Mouse (Mus musculus) G1E (cell line): ENCODE results near the gene Dock3. TPM values are rescaled to one million over a fixed set of nuclear protein-coding genes. Genes with fewer than 3 reads are reported as not detected.
"Not testable (repeated sequence)": the region's sequence is repeated elsewhere in the genome, so short reads cannot be mapped to it uniquely, and the experiment has no call there.

ENCODE experiments used
- ATAC-seq: 2 replicates; pipeline ENCODE4 v1.8.0; 2016; ENCODE audit warnings: mild to moderate bottlenecking; ENCODE audit not compliant: insufficient number of reproducible peaks, poor library complexity, low FRiP score, severe bottlenecking; ENCODE audit errors: extremely low read depth
- DNase-seq: peaks from one replicate; pipeline ENCODE4 v3.0.0; 2012; ENCODE audit warnings: low spot score
- H3K27me3 ChIP-seq: 2 replicates; pipeline ENCODE4 v1.6.1; 2012; ENCODE audit warnings: mild to moderate bottlenecking, low read length, inconsistent platforms; ENCODE audit not compliant: insufficient read depth
- H3K36me3 ChIP-seq: replicated peaks from 2 replicates; pipeline ENCODE3; 2012; ENCODE audit warnings: mild to moderate bottlenecking, inconsistent platforms
- H3K4me1 ChIP-seq: 2 replicates; pipeline ENCODE4 v1.6.1; 2012; ENCODE audit warnings: low read depth, low read length, inconsistent platforms, mixed read lengths; ENCODE audit not compliant: insufficient read depth
- H3K4me3 ChIP-seq: 2 replicates; pipeline ENCODE4 v1.5.1; 2012; ENCODE audit warnings: low read depth, mild to moderate bottlenecking, inconsistent platforms, low read length, moderate library complexity, mixed read lengths
- H3K9me3 ChIP-seq: replicated peaks from 2 replicates; pipeline ENCODE4 v1.6.1; 2012; ENCODE audit warnings: inconsistent platforms
- CTCF ChIP-seq: IDR thresholded peaks from 2 replicates; pipeline ENCODE4 v1.5.1; 2012; ENCODE audit warnings: low read depth, low read length, inconsistent platforms, mixed read lengths
- GATA1 ChIP-seq: IDR thresholded peaks from 2 replicates; pipeline ENCODE4 v1.6.1; 2012; ENCODE audit warnings: borderline replicate concordance, low read length, inconsistent platforms, mixed read lengths
- GATA2 ChIP-seq: IDR thresholded peaks from 2 replicates; pipeline ENCODE4 v1.6.1; 2012; ENCODE audit warnings: low read depth, low read length, inconsistent platforms, borderline replicate concordance
- POLR2AphosphoS5 ChIP-seq: IDR thresholded peaks from 2 replicates; pipeline ENCODE4 v1.6.1; 2012; ENCODE audit warnings: low read depth, low read length, inconsistent platforms; ENCODE audit not compliant: insufficient replicate concordance
- TAL1 ChIP-seq: conservative IDR thresholded peaks from 2 replicates; pipeline ENCODE4 v1.6.1; 2012; ENCODE audit warnings: low read depth, low read length, inconsistent platforms, mixed read lengths
- polyA plus RNA-seq: library from polyadenylated mRNA; stranded (reverse); fragments of >175 nt; gene quantifications from 2 replicates; pipeline ENCODE4 v1.2.3, GENCODE M21; 2012
- total RNA-seq, 2 experiments: library from RNA; stranded (forward) in 1 of 2; stranded (reverse) in 1 of 2; fragments of 200-1000 nt in 1 of 2; fragments of >200 nt in 1 of 2; fragmentation: Nextera tagmentation in 1 of 2; gene quantifications; 2 replicates each; pipeline ENCODE4 v1.2.3; 2014 to 2017

The Dock3 gene
- total and polyA plus RNA-seq, 3 experiments = 0.33 TPM; not detected in 2

DNA sequence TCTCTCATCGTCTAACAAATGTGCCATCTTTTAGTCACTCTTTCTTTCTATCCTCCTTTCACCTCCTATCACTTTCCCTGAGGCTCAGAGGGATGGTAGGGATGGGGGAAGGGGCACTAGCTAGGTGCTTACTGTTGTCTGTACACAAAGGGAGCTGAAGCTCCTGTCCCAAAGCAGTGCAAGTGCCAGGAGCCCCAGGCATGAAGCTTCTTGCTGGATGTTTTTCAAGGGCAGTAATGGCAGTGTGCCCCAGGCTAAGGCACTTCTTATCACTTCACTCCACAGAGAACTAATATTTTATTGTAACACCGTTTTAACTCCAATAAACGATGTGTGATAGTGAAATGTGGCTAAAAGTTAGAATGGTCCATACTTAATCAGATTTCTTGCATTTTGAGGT is 118.9 kb downstream of the Dock3 start:
- Histone ChIP-seq H3K27me3 (no peaks in the 10 kb centered on the region), H3K4me3 (no peak overlapping the region), H3K4me1 (no peaks in the 10 kb centered on the region), H3K36me3 (no peaks in the 10 kb centered on the region), H3K9me3 (no peaks in the 10 kb centered on the region)
- ATAC-seq = no peak
- DNase-seq = no peak
- TF ChIP-seq CTCF (no peak), GATA1 (no peak), TAL1 (no peak), POLR2AphosphoS5 (no peak), GATA2 (no peak)

GRCm38 (mm10) chr9:107112056-107112455 is 119.7 kb downstream of the Dock3 start:
- Histone ChIP-seq H3K9me3 (no peaks in the 10 kb centered on the region), H3K4me3 (no peak overlapping the region), H3K36me3 (no peaks in the 10 kb centered on the region), H3K4me1 (no peaks in the 10 kb centered on the region), H3K27me3 (no peaks in the 10 kb centered on the region)
- no peak for TF ChIP-seq GATA1
- no peak for TF ChIP-seq TAL1
- TF ChIP-seq GATA2 = no peak
- TF ChIP-seq POLR2AphosphoS5 = no peak
- TF ChIP-seq CTCF = no peak
- no peak for ATAC-seq
- no peak for DNase-seq

GRCm38 (mm10) chr9:107099487-107099886 is 132.2 kb downstream of the Dock3 start:
- no peak overlapping the region for H3K4me3 ChIP-seq
- H3K27me3 ChIP-seq = no peaks in the 10 kb centered on the region; the same call in 1 of the 2 replicates
- no peaks in the 10 kb centered on the region for H3K36me3 ChIP-seq
- H3K9me3 ChIP-seq = no peaks in the 10 kb centered on the region
- ATAC-seq = no peak
- TF ChIP-seq TAL1 (no peak), GATA2 (no peak), POLR2AphosphoS5 (no peak), GATA1 (no peak), CTCF (no peak)
- DNase-seq = no peak
- H3K4me1 ChIP-seq = no peaks in the 10 kb centered on the region

- H3K36me3 ChIP-seq, H3K4me1 ChIP-seq, H3K9me3 ChIP-seq, ATAC-seq, H3K27me3 ChIP-seq, H3K4me3 ChIP-seq, DNase-seq: not testable (repeated sequence)
Measured at GRCm38 (mm10) chr9:107089451-107089850, 142.3 kb downstream of the Dock3 start.

DNA sequence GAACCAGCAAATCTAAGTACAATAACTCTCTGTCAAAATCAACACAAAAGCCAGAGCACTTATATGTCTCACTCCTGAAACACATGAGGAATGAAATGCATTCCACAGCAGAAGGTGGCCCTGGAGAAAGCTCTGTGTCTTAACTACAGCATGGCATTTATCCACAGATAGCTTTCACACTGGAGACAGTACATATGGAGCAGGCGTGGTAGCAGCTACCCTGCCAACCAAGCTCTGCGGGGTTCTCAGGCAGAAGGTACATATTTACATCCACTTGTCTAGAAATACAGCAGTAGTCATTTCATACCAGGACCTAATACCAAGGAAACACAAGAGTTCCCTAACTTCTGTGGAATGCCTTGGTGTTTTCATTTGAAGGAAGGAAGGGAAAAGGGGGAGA is 144.2 kb downstream of the Dock3 start:
- DNase-seq (no peak), ATAC-seq (no peak)
- Histone ChIP-seq H3K4me3 (no peak overlapping the region), H3K36me3 (no peaks in the 10 kb centered on the region), H3K27me3 (peaks cover 6% of the 10 kb centered on the region; the same call in 1 of the 2 replicates), H3K9me3 (no peaks in the 10 kb centered on the region), H3K4me1 (no peaks in the 10 kb centered on the region)
- TF ChIP-seq GATA2 (no peak), POLR2AphosphoS5 (no peak), TAL1 (no peak), GATA1 (no peak), CTCF (no peak)

GRCm38 (mm10) chr9:107037947-107038346 is 193.8 kb downstream of the Dock3 start:
- Histone ChIP-seq H3K9me3 (no peaks in the 10 kb centered on the region), H3K4me3 (no peak overlapping the region), H3K27me3 (0 out of 2 replicates have a peak, but pooled peaks cover 3% of the 10 kb centered on the region), H3K36me3 (no peaks in the 10 kb centered on the region), H3K4me1 (no peaks in the 10 kb centered on the region)
- ATAC-seq = no peak
- TF ChIP-seq CTCF (no peak), GATA2 (no peak), POLR2AphosphoS5 (no peak), TAL1 (no peak), GATA1 (no peak)
- DNase-seq = no peak

DNA sequence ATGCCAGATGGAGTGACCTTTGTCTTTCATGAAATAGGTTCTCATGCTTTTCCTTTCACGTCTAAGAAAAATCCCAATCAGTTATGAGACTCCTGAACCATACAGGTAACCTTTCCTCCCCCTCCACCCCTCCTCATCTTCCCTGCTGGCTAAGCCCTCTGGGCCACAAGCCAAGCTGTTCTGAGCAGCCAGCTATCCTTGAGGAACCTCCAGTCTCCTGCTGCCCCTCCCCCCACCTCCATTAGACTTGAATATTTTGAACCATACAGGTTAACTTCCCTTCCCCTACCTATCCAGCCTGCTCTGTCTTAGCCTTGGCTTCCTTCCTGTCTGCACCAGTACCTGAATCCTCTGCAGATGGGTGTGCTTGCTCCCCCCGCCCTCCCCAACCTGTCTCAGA is 204.1 kb downstream of the Dock3 start:
- Histone ChIP-seq H3K36me3 (no peaks in the 10 kb centered on the region), H3K4me1 (no peaks in the 10 kb centered on the region), H3K4me3 (no peak overlapping the region), H3K27me3 (peaks cover 6% of the 10 kb centered on the region; the same call in 1 of the 2 replicates), H3K9me3 (no peaks in the 10 kb centered on the region)
- DNase-seq (no peak), ATAC-seq (no peak)
- TF ChIP-seq GATA2 (no peak), TAL1 (no peak), GATA1 (no peak), POLR2AphosphoS5 (no peak), CTCF (no peak)
